Mouse (Mus musculus): ENCODE data around the gene Ctsq. TPM values are rescaled to one million over a fixed set of nuclear protein-coding genes. Genes with fewer than 3 reads are reported as not detected.

The Ctsq gene
- not detected in 2 replicates for polyA plus RNA-seq (2012; rRNA removed)

DNA sequence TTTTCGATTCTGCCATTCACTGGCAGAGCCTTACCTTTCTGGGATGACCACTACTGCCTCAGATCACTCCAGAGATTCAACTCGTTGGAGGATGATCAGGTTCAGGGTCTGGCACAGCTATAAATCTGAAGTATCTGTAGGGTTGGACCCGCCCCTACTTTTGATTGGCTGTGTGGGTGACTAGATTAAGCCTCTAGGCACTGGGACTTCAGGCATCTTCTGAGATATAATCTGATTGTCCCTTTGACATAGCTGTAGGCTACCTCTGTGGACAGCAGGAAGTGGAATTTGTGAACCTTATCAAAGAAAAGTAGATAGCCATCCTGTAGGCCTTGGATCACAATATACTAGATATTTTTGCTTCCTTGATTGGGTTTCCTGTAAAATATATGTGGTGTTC is at the start of gene Ctsq:
TSS of gene Ctsq (minus strand) at position 101 of the 400 bp plus-strand sequence.

DNA sequence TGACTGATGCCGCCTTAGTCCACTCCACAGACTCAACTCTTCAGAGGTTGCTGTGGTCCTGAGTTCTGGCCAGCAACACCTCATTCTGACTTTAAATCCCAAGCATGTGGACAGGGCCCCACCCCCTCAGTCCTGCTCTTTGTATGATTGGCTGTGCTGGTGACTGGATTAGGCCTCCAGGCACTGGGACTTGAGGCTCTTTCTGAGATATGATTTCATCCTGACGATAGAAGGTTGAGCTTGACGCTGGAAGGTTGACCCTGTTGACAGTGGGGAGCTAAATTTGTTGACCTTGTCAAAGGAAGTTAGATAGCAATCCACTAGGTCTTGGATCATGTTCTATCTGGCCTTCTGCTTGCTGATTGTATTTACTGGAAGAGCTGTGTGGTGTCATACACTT is 34.6 kb downstream of the Ctsq start, which contains the start of gene Ctsj:
TSS of gene Ctsj (minus strand) at position 101 of the 400 bp plus-strand sequence.

Other genes starting within 250 kb of the Ctsq start
- gene Ctsll3, start 237.8 kb downstream of the Ctsq start, polyA plus RNA-seq (2012; rRNA removed) = not detected in 2 replicates
- not detected in 2 replicates for gene 4930486L24Rik, start 176.2 kb downstream of the Ctsq start, polyA plus RNA-seq (2012; rRNA removed)
- not detected in 2 replicates for gene Gm49392, start 143.7 kb downstream of the Ctsq start, polyA plus RNA-seq (2012; rRNA removed)
- gene Ctla2b, start 143.2 kb downstream of the Ctsq start, polyA plus RNA-seq (2012; rRNA removed) = 0.22 and 0.26 TPM in 2 replicates
- not detected in 2 replicates for gene Tpbpb, start 135.8 kb downstream of the Ctsq start, polyA plus RNA-seq (2012; rRNA removed)
- not detected in 2 replicates for gene Gm49393, start 105.0 kb downstream of the Ctsq start, polyA plus RNA-seq (2012; rRNA removed)
- gene Gm49391, start 104.1 kb downstream of the Ctsq start, polyA plus RNA-seq (2012; rRNA removed) = 0.24 and 0.59 TPM in 2 replicates
- gene Ctla2a, start 104.0 kb downstream of the Ctsq start, polyA plus RNA-seq (2012; rRNA removed) = 0.94 and 1.4 TPM in 2 replicates
- not detected in 2 replicates for gene Tpbpa, start 98.6 kb downstream of the Ctsq start, polyA plus RNA-seq (2012; rRNA removed)
- gene Ctsj, start 34.7 kb downstream of the Ctsq start, polyA plus RNA-seq (2012; rRNA removed) = not detected in 2 replicates
- gene Ctsr, start 123.6 kb upstream of the Ctsq start, polyA plus RNA-seq (2012; rRNA removed) = not detected in 2 replicates
- gene Cts6, start 162.8 kb upstream of the Ctsq start, polyA plus RNA-seq (2012; rRNA removed) = not detected in 2 replicates
- not detected in 2 replicates for gene Cts8, start 214.7 kb upstream of the Ctsq start, polyA plus RNA-seq (2012; rRNA removed)
- not detected in 2 replicates for gene Gm49398, start 248.2 kb upstream of the Ctsq start, polyA plus RNA-seq (2012; rRNA removed)

Data from colon, adult 2 months (tissue).